Mouse (Mus musculus): ENCODE data around the gene Fam114a1. TPM values are rescaled to one million over a fixed set of nuclear protein-coding genes. Genes with fewer than 3 reads are reported as not detected.

Gene Fam114a1
- polyA plus RNA-seq, 2 experiments: 51.7 to 71.7 TPM

GRCm38 (mm10) chr5:64954931-64955330 is 14.9 kb upstream of the Fam114a1 start:
- no peaks in the 10 kb centered on the region for H3K36me3 ChIP-seq (ENCODE audit: control insufficient read depth, insufficient read depth, low read length)
- no peak for ATAC-seq (ENCODE audit: low FRiP score, low read depth)
- H3K4me2 ChIP-seq (replicated peaks; ENCODE audit: low read depth, low read length, severe bottlenecking): no peak overlapping the region
- 0 out of 2 replicates have a peak, but pooled peaks cover 3% of the 10 kb centered on the region for H3K4me1 ChIP-seq (ENCODE audit: control insufficient read depth, insufficient read depth, low read length)
- no peak overlapping the region for H3K27ac ChIP-seq (replicated peaks; ENCODE audit: low read depth, low read length)
- WGBS: 71% methylated on average over 8 of the region's 8 CpGs
- no peaks in the 10 kb centered on the region for H3K9me3 ChIP-seq (ENCODE audit: control insufficient read depth, low read length)
- H3K4me3 ChIP-seq (replicated peaks; ENCODE audit: low read length): no peak overlapping the region
- H3K27me3 ChIP-seq (ENCODE audit: control insufficient read depth, insufficient read depth, low read length): no peaks in the 10 kb centered on the region
- H3K9ac ChIP-seq (ENCODE audit: low read depth, low read length, severe bottlenecking): no peak overlapping the region
- TF ChIP-seq POLR2A (IDR thresholded peaks at IDR 0.05; ENCODE audit: borderline replicate concordance, extremely low read depth, insufficient read depth, insufficient read length): no peak
- DNase-seq (ENCODE audit: low spot score): peak; percentile 26

- no peaks in the 10 kb centered on the region for H3K9me3 ChIP-seq (ENCODE audit: control insufficient read depth, low read length)
- TF ChIP-seq POLR2A (IDR thresholded peaks at IDR 0.05; ENCODE audit: borderline replicate concordance, extremely low read depth, insufficient read depth, insufficient read length): no peak
- H3K27me3 ChIP-seq (ENCODE audit: control insufficient read depth, insufficient read depth, low read length): no peaks in the 10 kb centered on the region
- DNase-seq (ENCODE audit: low spot score) (no peak), ATAC-seq (ENCODE audit: low FRiP score, low read depth) (0 out of 2 replicates have a peak, but pooled peaks have one; percentile 23)
- H3K27ac ChIP-seq (replicated peaks; ENCODE audit: low read depth, low read length): no peak overlapping the region
- H3K4me3 ChIP-seq (replicated peaks; ENCODE audit: low read length): peak overlapping the region; percentile 11
- peak overlapping the region; percentile 36; the same call in 1 of the 2 replicates for H3K9ac ChIP-seq (ENCODE audit: low read depth, low read length, severe bottlenecking)
- no peaks in the 10 kb centered on the region for H3K36me3 ChIP-seq (ENCODE audit: control insufficient read depth, insufficient read depth, low read length)
- H3K4me2 ChIP-seq (replicated peaks; ENCODE audit: low read depth, low read length, severe bottlenecking): peak overlapping the region; percentile 30; the same call in 1 of the 2 replicates
- 0 out of 2 replicates have a peak, but pooled peaks cover 3% of the 10 kb centered on the region for H3K4me1 ChIP-seq (ENCODE audit: control insufficient read depth, insufficient read depth, low read length)
- WGBS: 55% methylated on average over 22 of the region's 22 CpGs
These were observed 10.7 kb upstream of the Fam114a1 start for GRCm38 (mm10) chr5:64958991-64959842.

- Histone ChIP-seq H3K27ac (replicated peaks; ENCODE audit: low read depth, low read length) (no peak within 1 kb of the TSS), H3K9ac (ENCODE audit: low read depth, low read length, severe bottlenecking) (peak within 1 kb of the TSS; percentile 36; the same call in 1 of the 2 replicates), H3K4me3 (replicated peaks; ENCODE audit: low read length) (peak within 1 kb of the TSS; percentile 11), H3K9me3 (ENCODE audit: control insufficient read depth, low read length) (no peaks in the 10 kb centered on the region), H3K4me1 (ENCODE audit: control insufficient read depth, insufficient read depth, low read length) (0 out of 2 replicates have a peak, but pooled peaks cover 3% of the 10 kb centered on the region), H3K4me2 (replicated peaks; ENCODE audit: low read depth, low read length, severe bottlenecking) (peak within 1 kb of the TSS; percentile 30; the same call in 1 of the 2 replicates), H3K27me3 (ENCODE audit: control insufficient read depth, insufficient read depth, low read length) (no peaks in the 10 kb centered on the region), H3K36me3 (ENCODE audit: control insufficient read depth, insufficient read depth, low read length) (no peaks in the 10 kb centered on the region)
- no peak for TF ChIP-seq POLR2A (IDR thresholded peaks at IDR 0.05; ENCODE audit: borderline replicate concordance, extremely low read depth, insufficient read depth, insufficient read length)
- ATAC-seq (ENCODE audit: low FRiP score, low read depth): no peak
- DNase-seq (ENCODE audit: low spot score): peak; percentile 29
- WGBS: 65% methylated on average over 13 of the region's 13 CpGs
These were observed 10.0 kb upstream of the Fam114a1 start, which contains the start of gene Tlr6 for GRCm38 (mm10) chr5:64959843-64960230. Gene Tlr6 (minus strand): TSS chr5:64960097.

GRCm38 (mm10) chr5:64960857-64961391 is 8.9 kb upstream of the Fam114a1 start:
- Histone ChIP-seq H3K36me3 (ENCODE audit: control insufficient read depth, insufficient read depth, low read length) (no peaks in the 10 kb centered on the region), H3K27ac (replicated peaks; ENCODE audit: low read depth, low read length) (no peak overlapping the region), H3K4me1 (ENCODE audit: control insufficient read depth, insufficient read depth, low read length) (0 out of 2 replicates have a peak, but pooled peaks cover 3% of the 10 kb centered on the region), H3K9me3 (ENCODE audit: control insufficient read depth, low read length) (no peaks in the 10 kb centered on the region), H3K9ac (ENCODE audit: low read depth, low read length, severe bottlenecking) (no peak overlapping the region), H3K4me2 (replicated peaks; ENCODE audit: low read depth, low read length, severe bottlenecking) (no peak overlapping the region), H3K27me3 (ENCODE audit: control insufficient read depth, insufficient read depth, low read length) (no peaks in the 10 kb centered on the region), H3K4me3 (replicated peaks; ENCODE audit: low read length) (no peak overlapping the region)
- no peak for TF ChIP-seq POLR2A (IDR thresholded peaks at IDR 0.05; ENCODE audit: borderline replicate concordance, extremely low read depth, insufficient read depth, insufficient read length)
- 86% methylated on average over 13 of the region's 13 CpGs for WGBS
- no peak for ATAC-seq (ENCODE audit: low FRiP score, low read depth)
- DNase-seq (ENCODE audit: low spot score): no peak

- Histone ChIP-seq H3K4me1 (ENCODE audit: control insufficient read depth, insufficient read depth, low read length) (0 out of 2 replicates have a peak, but pooled peaks cover 3% of the 10 kb centered on the region), H3K9me3 (ENCODE audit: control insufficient read depth, low read length) (no peaks in the 10 kb centered on the region), H3K27me3 (ENCODE audit: control insufficient read depth, insufficient read depth, low read length) (no peaks in the 10 kb centered on the region), H3K4me2 (replicated peaks; ENCODE audit: low read depth, low read length, severe bottlenecking) (no peak overlapping the region), H3K27ac (replicated peaks; ENCODE audit: low read depth, low read length) (no peak overlapping the region), H3K9ac (ENCODE audit: low read depth, low read length, severe bottlenecking) (no peak overlapping the region), H3K4me3 (replicated peaks; ENCODE audit: low read length) (no peak overlapping the region), H3K36me3 (ENCODE audit: control insufficient read depth, insufficient read depth, low read length) (no peaks in the 10 kb centered on the region)
- TF ChIP-seq POLR2A (IDR thresholded peaks at IDR 0.05; ENCODE audit: borderline replicate concordance, extremely low read depth, insufficient read depth, insufficient read length): no peak
- no peak for DNase-seq (ENCODE audit: low spot score)
- ATAC-seq (ENCODE audit: low FRiP score, low read depth): no peak
- 81% methylated on average over 5 of the region's 5 CpGs for WGBS
These were observed 6.6 kb upstream of the Fam114a1 start for GRCm38 (mm10) chr5:64963271-64963670.
